Mouse (Mus musculus) stomach, postnatal 0 days (tissue): ENCODE data around the gene Gm5624. TPM values are rescaled to one million over a fixed set of nuclear protein-coding genes. Genes with fewer than 3 reads are reported as not detected.
"Not testable (repeated sequence)": the region's sequence is repeated elsewhere in the genome, so short reads cannot be mapped to it uniquely, and the experiment has no call there.

Source experiments
- ATAC-seq: fragments of 200-750 bp; cut with Nextera tagmentation; 2 replicates; pipeline ENCODE4 v1.8.0; 2017; ENCODE audit not compliant: low FRiP score, low TSS enrichment
- DNase-seq: peaks from one replicate; pipeline ENCODE4 v3.0.0-alpha.2; 2016; ENCODE audit warnings: low spot score
- H3K27ac ChIP-seq: fragments of 300-500 bp; sonication (generic); replicated peaks from 2 replicates; pipeline ENCODE4 v1.5.1; 2014; ENCODE audit warnings: mild to moderate bottlenecking, control low read depth
- H3K27me3 ChIP-seq: fragments of 300-500 bp; sonication (generic); 2 replicates; pipeline ENCODE4 v1.6.1; 2014; ENCODE audit warnings: low read length; ENCODE audit not compliant: control insufficient read depth, insufficient read depth
- H3K36me3 ChIP-seq: fragments of 300-500 bp; sonication (generic); 2 replicates; pipeline ENCODE4 v1.6.1; 2014; ENCODE audit warnings: low read length, mixed read lengths; ENCODE audit not compliant: control insufficient read depth, insufficient read depth
- H3K4me1 ChIP-seq: fragments of 300-500 bp; sonication (generic); replicated peaks from 2 replicates; pipeline ENCODE4 v1.6.1; 2014; ENCODE audit warnings: antibody characterized with exemption; ENCODE audit not compliant: control insufficient read depth, insufficient read depth
- H3K4me2 ChIP-seq: fragments of 300-500 bp; sonication (generic); replicated peaks from 2 replicates; pipeline ENCODE4 v1.6.1; 2014; ENCODE audit warnings: low read depth, mild to moderate bottlenecking, control low read depth, moderate library complexity
- H3K4me3 ChIP-seq: fragments of 300-500 bp; sonication (generic); 2 replicates; pipeline ENCODE4 v1.5.1; 2014; ENCODE audit warnings: low read depth, low read length, control low read depth
- H3K9ac ChIP-seq: fragments of 300-500 bp; sonication (generic); 2 replicates; pipeline ENCODE4 v1.6.1; 2014; ENCODE audit warnings: mild to moderate bottlenecking, low read length, control low read depth, mixed read lengths
- H3K9me3 ChIP-seq: fragments of 300-500 bp; sonication (generic); 2 replicates; pipeline ENCODE4 v1.6.1; 2016; ENCODE audit warnings: low read length; ENCODE audit not compliant: control insufficient read depth
- WGBS: fragments of 180-500 bp; shearing (Covaris S2); extraction: QIAGEN DNeasy Blood & Tissue Kit; methylation state at CpG from one replicate; pipeline ENCODE4 v1.1.7; 2014; 5-methylcytosine and 5-hydroxymethylcytosine counted together
- polyA plus RNA-seq: library from polyadenylated mRNA; unstranded; fragments of >200 nt; fragmentation: Nextera tagmentation; extraction: Ambion mirVana; gene quantifications from 2 replicates; pipeline ENCODE4 v1.2.1, GENCODE M21; 2015

The Gm5624 gene
- polyA plus RNA-seq, result not detected in 2 replicates

GRCm38 (mm10) chr14:44627737-44628136 is at the start of gene Gm5624:
Gm5624 (minus strand) TSS chr14:44627938.
- not testable (repeated sequence) for H3K9me3 ChIP-seq, DNase-seq, H3K27ac ChIP-seq, ATAC-seq, H3K4me2 ChIP-seq, H3K4me1 ChIP-seq, H3K4me3 ChIP-seq, H3K9ac ChIP-seq, H3K36me3 ChIP-seq, H3K27me3 ChIP-seq
- WGBS, result 69% methylated on average over 4 of the region's 4 CpGs

- not testable (repeated sequence) for H3K27me3 ChIP-seq, H3K9me3 ChIP-seq, ATAC-seq, DNase-seq, H3K4me3 ChIP-seq, H3K4me2 ChIP-seq, H3K27ac ChIP-seq, H3K36me3 ChIP-seq, H3K9ac ChIP-seq, H3K4me1 ChIP-seq
- 60% methylated on average over 2 of the region's 2 CpGs for WGBS
Observed at GRCm38 (mm10) chr14:44591765-44592164, 36.0 kb downstream of the Gm5624 start.

GRCm38 (mm10) chr14:44582853-44583252 is 44.9 kb downstream of the Gm5624 start, which contains the start of gene Gm8247:
Gm8247 (plus strand) TSS chr14:44583153.
- not testable (repeated sequence) for ATAC-seq, H3K4me3 ChIP-seq, H3K36me3 ChIP-seq, H3K9me3 ChIP-seq, H3K27ac ChIP-seq, H3K9ac ChIP-seq, H3K4me2 ChIP-seq, H3K4me1 ChIP-seq, H3K27me3 ChIP-seq, DNase-seq
- 90% methylated on average over 4 of the region's 4 CpGs for WGBS

GRCm38 (mm10) chr14:44547961-44548360 is 79.8 kb downstream of the Gm5624 start:
- not testable (repeated sequence) for H3K27me3 ChIP-seq, H3K27ac ChIP-seq, H3K9me3 ChIP-seq, DNase-seq, H3K4me1 ChIP-seq, H3K9ac ChIP-seq, H3K4me2 ChIP-seq, ATAC-seq, H3K4me3 ChIP-seq, H3K36me3 ChIP-seq
- 67% methylated on average over 3 of the region's 5 CpGs for WGBS

DNA sequence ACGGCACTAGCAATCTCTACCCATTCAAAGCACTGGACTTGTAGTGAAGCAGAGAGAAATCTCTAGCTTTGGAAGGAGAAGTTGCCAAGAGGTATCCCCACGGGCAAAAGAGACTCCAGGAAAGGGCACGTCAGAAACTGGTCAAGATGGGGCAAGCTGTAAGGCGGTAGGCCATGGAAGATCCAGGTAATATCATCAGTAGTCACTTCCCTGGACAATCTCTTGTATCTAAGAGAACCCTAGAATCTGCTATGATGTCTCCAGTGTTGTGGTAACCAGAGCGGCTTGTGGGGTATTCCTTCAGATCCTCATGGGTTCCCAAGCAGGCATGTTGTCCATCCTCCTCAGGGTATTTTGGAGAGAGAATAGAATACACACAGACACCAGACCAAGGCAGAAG is 109.8 kb downstream of the Gm5624 start, which contains the start of gene Gm17093:
Gene Gm17093, plus strand, starts transcription at position 301 of the 400 bp plus-strand sequence.
- not testable (repeated sequence) for H3K27ac ChIP-seq, H3K4me3 ChIP-seq, H3K36me3 ChIP-seq, H3K9ac ChIP-seq, H3K4me1 ChIP-seq, DNase-seq, ATAC-seq, H3K9me3 ChIP-seq, H3K4me2 ChIP-seq, H3K27me3 ChIP-seq
- 83% methylated on average over 5 of the region's 5 CpGs for WGBS

Other genes starting within 250 kb of the Gm5624 start
- gene Gm3371, start 217.2 kb downstream of the Gm5624 start, polyA plus RNA-seq, result not detected in 2 replicates
- not detected in 2 replicates for gene Gm8232, start 194.3 kb downstream of the Gm5624 start, polyA plus RNA-seq
- gene BC061237, start 135.5 kb downstream of the Gm5624 start, polyA plus RNA-seq, result not detected in 2 replicates
- gene Gm17093, start 109.7 kb downstream of the Gm5624 start, polyA plus RNA-seq, result not detected in 2 replicates
- not detected in 2 replicates for gene Gm8247, start 44.8 kb downstream of the Gm5624 start, polyA plus RNA-seq
- gene Gm8257, start 78.5 kb upstream of the Gm5624 start, polyA plus RNA-seq, result not detected in 2 replicates
- gene Gm8267, start 122.4 kb upstream of the Gm5624 start, polyA plus RNA-seq, result not detected in 2 replicates
- gene Ptgdr, start 231.4 kb upstream of the Gm5624 start, polyA plus RNA-seq, result 0.61 and 0.71 TPM in 2 replicates